In the genomic region with DNA sequence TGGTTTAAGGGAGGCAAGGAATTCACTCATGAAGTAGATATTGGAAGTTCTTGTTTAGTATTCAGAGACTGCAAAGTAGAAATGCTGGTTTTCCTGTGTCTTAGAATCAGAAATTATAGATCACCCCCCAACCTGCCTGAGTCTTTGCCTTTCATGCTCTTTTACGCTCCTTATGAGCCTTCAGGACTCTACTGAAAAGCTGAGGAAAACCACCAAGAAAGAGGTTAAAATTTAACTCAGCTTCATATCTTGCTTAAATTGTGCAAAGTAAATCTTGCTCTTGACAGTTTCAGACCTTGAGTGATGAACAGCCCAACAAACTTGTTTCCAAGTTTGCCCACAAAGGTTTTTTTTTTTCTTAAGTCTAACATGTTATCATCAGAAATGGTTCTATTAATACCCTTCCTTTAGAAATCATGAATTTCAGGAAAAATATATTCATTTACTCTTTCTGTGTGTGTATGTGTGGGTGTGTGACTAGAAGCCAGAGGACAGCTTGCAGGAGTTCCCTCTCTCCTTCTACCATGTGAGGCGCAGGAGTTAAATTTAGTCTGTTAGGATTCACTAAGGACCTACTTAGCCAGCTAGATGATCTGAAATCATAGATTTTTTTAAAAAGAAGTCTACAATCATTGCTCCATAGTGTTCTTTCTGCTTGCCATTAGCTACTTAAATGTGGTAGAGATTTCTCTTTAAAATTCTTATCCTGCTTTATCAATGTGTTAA, we compare ENCODE assay signal across 19 mouse cellular contexts. TPM values are rescaled to one million over a fixed set of nuclear protein-coding genes. Genes with fewer than 3 reads are reported as not detected.
"Had no signal": no experiment of that assay in that cellular context is flagged by ENCODE, and none has a peak within 500 bp of the region (broad histone marks: within the 10 kb centered on the region; RNA-seq: fewer than 3 reads in every experiment).

No protein-coding gene starts in this region.

- H3K4me1 ChIP-seq: limb, embryonic 10.5 days; limb, embryonic 13.5 days; liver, embryonic 12.5 days; liver, embryonic 15.5 days; midbrain, embryonic 12.5 days; midbrain, embryonic 15.5 days; neural tube, embryonic 12.5 days; neural tube, embryonic 15.5 days had no signal

- H3K9ac ChIP-seq: limb, embryonic 13.5 days; liver, embryonic 12.5 days; liver, embryonic 15.5 days; midbrain, embryonic 12.5 days; midbrain, embryonic 15.5 days; neural tube, embryonic 12.5 days; neural tube, embryonic 15.5 days had no signal

- DNase-seq: kidney, adult 8-10 months; kidney, postnatal 10 days; kidney, postnatal 4 days; liver; lung, adult 18-20 months; right cerebral cortex, adult 18-20 months; right cerebral cortex, postnatal 14 days; right cerebral cortex, postnatal 4 days; thymus, postnatal 25 days had no signal

- H3K4me2 ChIP-seq: limb, embryonic 13.5 days; liver, embryonic 12.5 days; liver, embryonic 15.5 days; midbrain, embryonic 12.5 days; midbrain, embryonic 15.5 days; neural tube, embryonic 12.5 days; neural tube, embryonic 15.5 days had no signal

- H3K27me3 ChIP-seq: limb, embryonic 13.5 days; liver, embryonic 12.5 days; liver, embryonic 15.5 days; midbrain, embryonic 12.5 days; midbrain, embryonic 15.5 days; neural tube, embryonic 12.5 days; neural tube, embryonic 15.5 days had no signal

- H3K36me3 ChIP-seq: limb, embryonic 10.5 days; midbrain, embryonic 12.5 days; midbrain, embryonic 15.5 days; neural tube, embryonic 12.5 days; neural tube, embryonic 15.5 days had no signal

- H3K4me3 ChIP-seq: limb, embryonic 10.5 days; limb, embryonic 13.5 days; liver, embryonic 12.5 days; liver, embryonic 15.5 days; midbrain, embryonic 12.5 days; midbrain, embryonic 15.5 days; neural tube, embryonic 12.5 days; neural tube, embryonic 15.5 days had no signal

- H3K27ac ChIP-seq: limb, embryonic 10.5 days; limb, embryonic 13.5 days; liver, embryonic 12.5 days; liver, embryonic 15.5 days; macrophage; midbrain, embryonic 12.5 days; midbrain, embryonic 15.5 days; neural tube, embryonic 12.5 days; neural tube, embryonic 15.5 days had no signal

- ATAC-seq: liver, embryonic 12.5 days; lung, postnatal 0 days; midbrain, embryonic 15.5 days had no signal

- H3K9me3 ChIP-seq: limb, embryonic 10.5 days; limb, embryonic 13.5 days; liver, embryonic 12.5 days; liver, embryonic 15.5 days; midbrain, embryonic 12.5 days; midbrain, embryonic 15.5 days; neural tube, embryonic 12.5 days; neural tube, embryonic 15.5 days had no signal

RNA-seq across cellular contexts. Expression of a gene that starts 14.0 kb away (rescaled TPM):
- polyA plus RNA-seq: macrophage had no signal
